Mouse (Mus musculus): ENCODE results near the gene Slc39a11.

DNA sequence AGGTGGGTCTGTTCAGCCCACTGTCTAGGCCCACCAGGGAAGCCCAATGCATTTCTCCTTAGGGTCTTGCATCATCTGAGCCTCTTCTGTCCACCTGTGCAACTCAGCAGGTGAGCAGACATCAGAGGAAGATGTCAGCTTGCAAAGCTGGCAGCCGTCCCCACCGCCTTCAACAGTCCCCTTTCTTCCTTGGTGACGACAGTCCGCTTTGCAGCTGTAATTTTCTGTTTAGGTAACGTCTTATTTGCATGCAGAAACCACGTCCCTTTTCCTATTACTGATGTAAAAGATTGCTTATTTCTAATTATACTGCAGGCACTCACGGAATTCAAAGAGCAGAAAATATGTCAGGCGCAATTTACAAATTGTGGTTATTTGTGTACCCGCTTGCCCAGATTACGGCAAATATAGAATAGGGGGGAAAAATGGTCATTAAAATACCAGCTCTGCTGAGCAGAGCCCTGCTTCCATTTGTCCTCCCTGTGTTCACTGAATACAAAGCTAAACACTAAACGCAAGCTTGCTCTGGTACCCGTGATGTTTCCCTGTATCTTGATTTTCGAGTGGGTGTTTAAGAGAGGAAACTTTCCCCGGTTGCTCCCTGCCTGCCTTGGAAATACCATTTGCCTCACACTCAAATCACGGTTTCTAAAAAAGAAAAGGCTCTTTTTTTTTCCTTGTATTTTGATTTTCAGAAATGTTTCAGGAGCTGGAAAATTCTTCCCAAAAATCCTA, 230.8 kb downstream of the Slc39a11 start:
- TF ChIP-seq CTCF (IDR thresholded peaks at IDR 0.05; ENCODE audit: low read depth, low read length) (no peak), TAL1 (conservative IDR thresholded peaks at IDR 0.05; ENCODE audit: low read depth, low read length) (no peak), GATA2 (IDR thresholded peaks at IDR 0.05; ENCODE audit: borderline replicate concordance, low read depth, low read length) (no peak), GATA1 (IDR thresholded peaks at IDR 0.05; ENCODE audit: borderline replicate concordance, low read length) (no peak)
